Mouse (Mus musculus) intestine, embryonic 15.5 days (tissue): ENCODE results near the gene Afp. TPM values are rescaled to one million over a fixed set of nuclear protein-coding genes. Genes with fewer than 3 reads are reported as not detected.

Experiments
- ATAC-seq: fragments of 200-750 bp; cut with Nextera tagmentation; 2 replicates; pipeline ENCODE4 v1.8.0; 2017; ENCODE audit warnings: moderate TSS enrichment, moderate library complexity
- H3K27ac ChIP-seq: fragments of 300-500 bp; sonication (generic); 2 replicates; pipeline ENCODE4 v1.5.1; 2015; ENCODE audit warnings: mild to moderate bottlenecking, inconsistent platforms
- H3K27me3 ChIP-seq: fragments of 300-500 bp; sonication (generic); replicated peaks from 2 replicates; pipeline ENCODE4 v1.6.1; 2015; ENCODE audit warnings: inconsistent platforms
- H3K36me3 ChIP-seq: fragments of 300-500 bp; sonication (generic); 2 replicates; pipeline ENCODE4 v1.6.1; 2015; ENCODE audit warnings: inconsistent platforms
- H3K4me1 ChIP-seq: fragments of 300-500 bp; sonication (generic); replicated peaks from 2 replicates; pipeline ENCODE4 v1.6.1; 2015; ENCODE audit warnings: inconsistent platforms
- H3K4me2 ChIP-seq: fragments of 300-500 bp; sonication (generic); replicated peaks from 2 replicates; pipeline ENCODE4 v1.6.1; 2015; ENCODE audit warnings: mild to moderate bottlenecking, inconsistent platforms
- H3K4me3 ChIP-seq: fragments of 300-500 bp; sonication (generic); replicated peaks from 2 replicates; pipeline ENCODE4 v1.5.1; 2015; ENCODE audit warnings: inconsistent platforms
- H3K9ac ChIP-seq: fragments of 300-500 bp; sonication (generic); 2 replicates; pipeline ENCODE4 v1.6.1; 2015; ENCODE audit warnings: inconsistent platforms
- H3K9me3 ChIP-seq: fragments of 300-500 bp; sonication (generic); 2 replicates; pipeline ENCODE4 v1.6.1; 2016; ENCODE audit warnings: inconsistent platforms
- WGBS: fragments of 180-500 bp; shearing (Covaris S2); methylation state at CpG from one replicate; pipeline ENCODE4 v1.1.7; 2015; 5-methylcytosine and 5-hydroxymethylcytosine counted together
- polyA plus RNA-seq: library from polyadenylated mRNA; unstranded; fragments of >200 nt; fragmentation: Nextera tagmentation; extraction: Ambion mirVana; gene quantifications from 2 replicates; pipeline ENCODE4 v1.2.1, GENCODE M21; 2015

The Afp gene
- polyA plus RNA-seq, result 175 and 235 TPM in 2 replicates

GRCm38 (mm10) chr5:90490518-90490917, at the start of gene Afp:
TSS of gene Afp (plus strand) at chr5:90490737.
- Histone ChIP-seq H3K4me2 (0 out of 2 replicates have a peak within 1 kb of the TSS, but pooled peaks have one; percentile 4), H3K9ac (no peak within 1 kb of the TSS), H3K27me3 (no peaks in the 10 kb centered on the region), H3K4me1 (no peaks in the 10 kb centered on the region), H3K9me3 (no peaks in the 10 kb centered on the region), H3K27ac (no peak within 1 kb of the TSS), H3K36me3 (no peaks in the 10 kb centered on the region), H3K4me3 (no peak within 1 kb of the TSS)
- WGBS, result 73% methylated on average over 7 of the region's 7 CpGs
- 0 out of 2 replicates have a peak, but pooled peaks have one; percentile 32 for ATAC-seq

GRCm38 (mm10) chr5:90447577-90447976, 43.0 kb upstream of the Afp start:
- H3K9me3 ChIP-seq, result no peaks in the 10 kb centered on the region
- no peak overlapping the region for H3K4me2 ChIP-seq
- no peak overlapping the region for H3K27ac ChIP-seq
- no peak overlapping the region for H3K4me3 ChIP-seq
- H3K9ac ChIP-seq, result no peak overlapping the region
- H3K4me1 ChIP-seq, result no peaks in the 10 kb centered on the region
- ATAC-seq, result no peak
- no peaks in the 10 kb centered on the region for H3K36me3 ChIP-seq
- 73% methylated on average over 3 of the region's 3 CpGs for WGBS
- H3K27me3 ChIP-seq, result no peaks in the 10 kb centered on the region

GRCm38 (mm10) chr5:90449961-90450360, 40.6 kb upstream of the Afp start:
- no peak overlapping the region for H3K27ac ChIP-seq
- no peak overlapping the region for H3K9ac ChIP-seq
- H3K36me3 ChIP-seq, result no peaks in the 10 kb centered on the region
- 74% methylated on average over 5 of the region's 5 CpGs for WGBS
- H3K9me3 ChIP-seq, result no peaks in the 10 kb centered on the region
- H3K4me3 ChIP-seq, result no peak overlapping the region
- H3K4me1 ChIP-seq, result no peaks in the 10 kb centered on the region
- no peak overlapping the region for H3K4me2 ChIP-seq
- no peaks in the 10 kb centered on the region for H3K27me3 ChIP-seq
- ATAC-seq, result no peak

- Histone ChIP-seq H3K4me1 (no peaks in the 10 kb centered on the region), H3K27me3 (no peaks in the 10 kb centered on the region), H3K36me3 (no peaks in the 10 kb centered on the region), H3K9ac (no peak overlapping the region), H3K27ac (no peak overlapping the region), H3K4me3 (no peak overlapping the region), H3K4me2 (no peak overlapping the region), H3K9me3 (no peaks in the 10 kb centered on the region)
- ATAC-seq, result no peak
- 68% methylated on average over 4 of the region's 4 CpGs for WGBS
These were observed 37.8 kb upstream of the Afp start for GRCm38 (mm10) chr5:90452711-90453110.

- no peaks in the 10 kb centered on the region for H3K4me1 ChIP-seq
- no peaks in the 10 kb centered on the region for H3K27me3 ChIP-seq
- H3K36me3 ChIP-seq, result no peaks in the 10 kb centered on the region
- H3K9me3 ChIP-seq, result no peaks in the 10 kb centered on the region
- no peak overlapping the region for H3K4me2 ChIP-seq
- no peak for ATAC-seq
- H3K9ac ChIP-seq, result no peak overlapping the region
- H3K27ac ChIP-seq, result no peak overlapping the region
- WGBS, result 74% methylated on average over 1 of the region's 1 CpGs
- no peak overlapping the region for H3K4me3 ChIP-seq
These were observed 33.3 kb upstream of the Afp start for GRCm38 (mm10) chr5:90457241-90457640.

GRCm38 (mm10) chr5:90458727-90459126, 31.8 kb upstream of the Afp start:
- no peaks in the 10 kb centered on the region for H3K36me3 ChIP-seq
- no peaks in the 10 kb centered on the region for H3K4me1 ChIP-seq
- 36% methylated on average over 5 of the region's 5 CpGs for WGBS
- no peak overlapping the region for H3K9ac ChIP-seq
- peak; percentile 43; the same call in 1 of the 2 replicates for ATAC-seq
- no peaks in the 10 kb centered on the region for H3K9me3 ChIP-seq
- H3K27ac ChIP-seq, result no peak overlapping the region
- H3K4me3 ChIP-seq, result no peak overlapping the region
- H3K4me2 ChIP-seq, result no peak overlapping the region
- no peaks in the 10 kb centered on the region for H3K27me3 ChIP-seq

- Histone ChIP-seq H3K27me3 (no peaks in the 10 kb centered on the region), H3K4me1 (no peaks in the 10 kb centered on the region), H3K36me3 (no peaks in the 10 kb centered on the region), H3K4me2 (no peak within 1 kb of the TSS), H3K9me3 (no peaks in the 10 kb centered on the region), H3K27ac (no peak within 1 kb of the TSS), H3K4me3 (no peak within 1 kb of the TSS), H3K9ac (no peak within 1 kb of the TSS)
- 84% methylated on average over 8 of the region's 8 CpGs for WGBS
- ATAC-seq, result no peak
These were observed 29.9 kb upstream of the Afp start, which contains the start of gene Alb for GRCm38 (mm10) chr5:90460619-90461018. TSS of gene Alb (plus strand) at chr5:90460897.

GRCm38 (mm10) chr5:90466806-90467205, 23.7 kb upstream of the Afp start:
- Histone ChIP-seq H3K27ac (no peak overlapping the region), H3K9ac (no peak overlapping the region), H3K4me3 (no peak overlapping the region), H3K27me3 (no peaks in the 10 kb centered on the region), H3K4me2 (no peak overlapping the region), H3K9me3 (no peaks in the 10 kb centered on the region), H3K36me3 (no peaks in the 10 kb centered on the region), H3K4me1 (no peaks in the 10 kb centered on the region)
- WGBS, result 71% methylated on average over 4 of the region's 4 CpGs
- no peak for ATAC-seq

- no peaks in the 10 kb centered on the region for H3K9me3 ChIP-seq
- no peak overlapping the region for H3K27ac ChIP-seq
- H3K36me3 ChIP-seq, result no peaks in the 10 kb centered on the region
- no peak overlapping the region for H3K4me3 ChIP-seq
- H3K9ac ChIP-seq, result no peak overlapping the region
- H3K4me2 ChIP-seq, result no peak overlapping the region
- H3K4me1 ChIP-seq, result no peaks in the 10 kb centered on the region
- 61% methylated on average over 6 of the region's 6 CpGs for WGBS
- H3K27me3 ChIP-seq, result no peaks in the 10 kb centered on the region
- no peak for ATAC-seq
These were observed 23.3 kb upstream of the Afp start for GRCm38 (mm10) chr5:90467245-90467644.

- Histone ChIP-seq H3K4me2 (no peak overlapping the region), H3K9ac (no peak overlapping the region), H3K4me3 (no peak overlapping the region), H3K4me1 (no peaks in the 10 kb centered on the region), H3K9me3 (no peaks in the 10 kb centered on the region), H3K27ac (no peak overlapping the region), H3K36me3 (no peaks in the 10 kb centered on the region), H3K27me3 (no peaks in the 10 kb centered on the region)
- no peak for ATAC-seq
- 71% methylated on average over 3 of the region's 3 CpGs for WGBS
These were observed 19.7 kb upstream of the Afp start for GRCm38 (mm10) chr5:90470836-90471235.

GRCm38 (mm10) chr5:90473902-90474301, 16.6 kb upstream of the Afp start:
- ATAC-seq, result no peak

GRCm38 (mm10) chr5:90474369-90474768, 16.2 kb upstream of the Afp start:
- ATAC-seq, result no peak

More at GRCm38 (mm10) chr5:90473902-90474301, 16.6 kb upstream of the Afp start:
- WGBS, result 86% methylated on average over 4 of the region's 4 CpGs
- H3K4me1 ChIP-seq, result no peaks in the 10 kb centered on the region
- H3K27me3 ChIP-seq, result no peaks in the 10 kb centered on the region
- no peak overlapping the region for H3K4me3 ChIP-seq
- no peak overlapping the region for H3K9ac ChIP-seq
- no peak overlapping the region for H3K4me2 ChIP-seq
- H3K9me3 ChIP-seq, result no peaks in the 10 kb centered on the region
- no peak overlapping the region for H3K27ac ChIP-seq
- H3K36me3 ChIP-seq, result no peaks in the 10 kb centered on the region

GRCm38 (mm10) chr5:90476741-90477140, 13.8 kb upstream of the Afp start:
- no peak for ATAC-seq
- no peak overlapping the region for H3K4me3 ChIP-seq
- no peaks in the 10 kb centered on the region for H3K4me1 ChIP-seq
- H3K36me3 ChIP-seq, result no peaks in the 10 kb centered on the region
- no peak overlapping the region for H3K9ac ChIP-seq
- no peaks in the 10 kb centered on the region for H3K27me3 ChIP-seq
- no peaks in the 10 kb centered on the region for H3K9me3 ChIP-seq
- no peak overlapping the region for H3K4me2 ChIP-seq
- no peak overlapping the region for H3K27ac ChIP-seq
- WGBS, result 78% methylated on average over 3 of the region's 3 CpGs

More at GRCm38 (mm10) chr5:90474369-90474768, 16.2 kb upstream of the Afp start:
- Histone ChIP-seq H3K36me3 (no peaks in the 10 kb centered on the region), H3K4me1 (no peaks in the 10 kb centered on the region), H3K9me3 (no peaks in the 10 kb centered on the region), H3K4me3 (no peak overlapping the region), H3K27me3 (no peaks in the 10 kb centered on the region), H3K9ac (no peak overlapping the region), H3K27ac (no peak overlapping the region), H3K4me2 (no peak overlapping the region)
- 78% methylated on average over 5 of the region's 5 CpGs for WGBS
